Mouse (Mus musculus) kidney, adult 9 months (tissue): ENCODE results near the gene Mknk1.

ENCODE experiments used
- DNase-seq: peaks from one replicate; pipeline ENCODE4 v3.0.0; 2022

Gene Mknk1

DNA sequence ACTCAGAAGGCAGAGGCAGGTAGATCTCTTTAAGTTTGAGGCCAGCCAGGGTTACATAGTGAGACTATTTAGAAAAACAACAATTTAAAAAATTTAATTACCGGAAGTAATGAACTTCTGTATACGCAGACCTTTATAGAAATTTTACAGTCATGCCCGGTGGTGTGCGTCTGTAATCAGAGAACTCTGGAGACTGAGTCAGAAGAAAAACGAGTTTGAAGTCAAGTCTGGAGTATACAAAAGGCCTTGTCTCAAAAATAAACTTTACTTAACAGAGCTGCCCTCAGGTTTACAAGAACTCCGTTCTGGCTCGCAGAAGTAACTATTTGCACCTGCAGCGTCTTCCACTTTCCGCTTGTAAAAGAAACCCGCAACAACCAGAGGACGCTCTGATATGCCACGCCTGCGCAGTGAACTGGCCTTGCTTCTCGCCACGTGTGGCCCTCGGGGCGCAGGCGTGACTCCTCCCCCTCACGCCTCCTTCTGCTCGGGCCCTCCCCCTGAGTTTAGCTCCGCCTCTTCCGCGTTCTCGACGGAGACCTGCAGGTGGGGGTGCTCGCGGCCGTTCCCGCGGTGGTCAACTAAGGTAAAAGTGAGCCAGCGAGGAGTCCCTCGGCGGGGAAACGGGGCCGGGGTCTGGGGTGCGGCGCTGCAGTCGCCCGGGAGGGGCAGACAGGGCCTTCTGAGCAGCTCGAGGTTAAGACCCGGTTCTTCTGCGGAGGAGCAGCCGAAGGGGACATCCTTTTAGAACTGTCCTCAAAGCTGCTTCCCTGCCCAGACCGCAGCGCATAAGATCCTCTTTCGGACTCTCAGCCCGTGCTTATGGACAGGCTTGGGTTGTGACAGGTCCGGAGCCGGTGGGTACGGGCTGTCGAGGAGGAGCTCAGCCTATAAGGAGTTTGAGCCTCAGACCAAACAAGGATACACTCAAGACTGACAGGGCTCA is at the start of gene Mknk1:
Gene Mknk1, plus strand, starts transcription at position 503 of the 946 bp plus-strand sequence.
- peak; percentile 96 for DNase-seq

- no peak for DNase-seq
These were observed 48.1 kb upstream of the Mknk1 start for GRCm38 (mm10) chr4:115790864-115791263.

DNA sequence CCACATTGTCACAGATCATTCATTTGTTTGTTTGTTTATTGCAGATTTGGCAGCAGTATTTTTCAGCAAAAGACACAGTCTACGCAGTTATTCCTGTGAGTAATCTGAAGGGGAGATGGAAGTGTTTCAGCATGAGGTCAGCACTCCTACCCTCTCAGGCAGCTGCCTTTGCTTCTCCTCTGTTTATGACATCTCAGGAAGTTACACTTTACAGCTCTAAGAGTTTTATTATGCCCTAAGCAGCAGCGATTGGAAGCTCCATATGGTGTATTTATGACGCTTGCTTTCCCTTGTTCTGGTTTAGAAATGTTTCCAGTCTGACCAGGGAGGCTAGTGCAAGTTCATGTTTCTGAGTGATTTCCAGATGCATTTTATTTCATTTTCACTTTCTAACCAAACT is 43.6 kb upstream of the Mknk1 start:
- no peak for DNase-seq

DNA sequence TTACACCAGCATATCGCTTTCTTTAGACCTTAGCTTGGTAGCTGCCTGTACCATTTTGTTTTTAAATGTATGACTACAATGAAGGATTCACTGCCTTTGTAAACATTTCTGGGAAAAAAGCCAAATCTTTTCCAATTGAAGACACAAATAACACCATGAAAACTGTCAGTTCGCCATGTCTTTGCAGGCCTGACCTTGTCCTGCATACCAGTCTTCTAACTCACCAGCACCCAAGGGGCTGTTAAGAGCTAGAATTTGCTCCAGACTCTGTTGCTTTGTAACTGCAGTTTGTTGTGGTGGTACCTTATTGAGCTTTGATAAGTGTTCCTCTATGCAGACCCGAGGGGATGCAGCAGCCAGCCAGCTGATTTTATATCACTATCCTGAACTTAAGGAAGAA is 39.0 kb upstream of the Mknk1 start:
- no peak for DNase-seq

GRCm38 (mm10) chr4:115812326-115812725 is 26.7 kb upstream of the Mknk1 start:
- DNase-seq: no peak

- no peak for DNase-seq
These were observed 23.4 kb upstream of the Mknk1 start for GRCm38 (mm10) chr4:115815606-115816005.

DNA sequence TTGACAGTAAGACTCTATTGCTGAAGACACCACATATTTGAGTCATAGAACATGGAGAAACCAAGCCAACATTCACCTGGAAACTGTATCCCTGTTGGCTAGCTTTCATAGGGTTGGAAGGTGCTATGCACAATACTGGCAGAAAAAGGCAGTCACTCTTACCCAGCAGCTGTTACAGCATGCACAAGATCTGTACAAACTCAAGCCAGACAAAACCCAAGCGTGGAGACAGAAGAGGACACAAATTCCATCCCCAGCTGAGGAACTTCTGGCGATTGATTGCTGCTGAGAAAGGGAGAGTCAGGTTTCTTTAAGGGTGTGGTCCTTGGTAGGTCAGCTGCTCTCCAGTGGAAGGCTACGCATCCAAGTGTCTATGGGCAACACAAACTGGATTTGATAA is 18.8 kb upstream of the Mknk1 start:
- DNase-seq: no peak

- no peak for DNase-seq
These were observed 18.1 kb upstream of the Mknk1 start for GRCm38 (mm10) chr4:115820944-115821343.

DNA sequence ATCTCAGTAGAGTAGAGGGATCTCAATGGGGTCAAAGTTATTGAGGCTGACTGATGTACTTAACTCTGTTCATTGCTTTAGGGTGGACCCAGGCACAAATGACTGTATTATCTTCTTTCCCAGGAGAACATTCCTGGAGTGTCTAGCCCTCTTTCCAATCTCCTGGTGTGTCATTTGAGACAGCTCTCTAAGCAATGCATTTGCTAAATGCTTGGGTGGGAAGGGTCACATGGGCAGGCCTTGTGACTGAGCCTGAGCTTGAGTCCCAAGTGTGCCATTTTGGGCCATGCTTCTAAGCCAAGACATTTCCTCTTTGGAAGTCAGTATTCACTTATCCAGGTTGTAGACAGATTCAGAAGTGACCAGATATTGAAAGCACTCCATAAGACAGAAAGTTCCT is 17.6 kb upstream of the Mknk1 start:
- DNase-seq: no peak

DNA sequence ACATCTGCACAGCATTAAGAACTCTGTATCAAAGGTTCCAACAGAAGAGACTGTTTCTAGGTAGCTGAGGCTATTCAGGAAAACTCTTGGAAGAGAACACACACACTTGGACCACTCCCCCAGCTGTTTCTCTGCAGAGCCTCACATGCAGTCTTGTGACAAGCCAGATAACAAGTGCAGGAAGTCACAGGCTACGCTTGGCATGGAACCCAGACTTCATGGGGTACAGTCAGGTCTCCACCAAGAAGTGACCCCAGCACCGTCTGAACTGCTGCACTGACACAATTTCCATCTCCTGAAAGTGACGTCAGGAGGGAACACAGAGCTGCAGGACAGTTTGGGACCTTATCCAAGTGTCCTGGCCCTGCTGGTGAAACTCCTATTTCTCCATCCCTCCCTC is 17.1 kb upstream of the Mknk1 start:
- DNase-seq: no peak

DNA sequence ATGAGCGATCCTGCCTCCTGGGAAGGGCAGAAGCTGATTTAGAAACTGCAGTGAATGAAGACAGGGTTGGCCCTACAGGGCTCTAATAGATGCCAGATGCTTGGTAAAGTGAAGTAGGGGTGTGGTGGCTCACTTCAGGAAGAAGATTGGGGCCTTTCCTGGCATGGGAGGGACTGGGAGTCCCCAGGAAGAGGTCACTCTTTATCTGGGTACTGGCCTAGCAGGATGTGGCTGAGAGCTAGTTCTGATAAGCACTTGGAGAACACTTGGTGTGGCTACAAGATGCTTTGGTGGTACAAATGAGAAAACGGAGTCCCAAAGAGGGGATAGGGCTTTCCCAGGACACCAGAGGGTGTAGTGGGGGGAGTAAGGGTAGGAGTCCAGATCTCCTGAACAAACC is 14.8 kb upstream of the Mknk1 start:
- no peak for DNase-seq

DNA sequence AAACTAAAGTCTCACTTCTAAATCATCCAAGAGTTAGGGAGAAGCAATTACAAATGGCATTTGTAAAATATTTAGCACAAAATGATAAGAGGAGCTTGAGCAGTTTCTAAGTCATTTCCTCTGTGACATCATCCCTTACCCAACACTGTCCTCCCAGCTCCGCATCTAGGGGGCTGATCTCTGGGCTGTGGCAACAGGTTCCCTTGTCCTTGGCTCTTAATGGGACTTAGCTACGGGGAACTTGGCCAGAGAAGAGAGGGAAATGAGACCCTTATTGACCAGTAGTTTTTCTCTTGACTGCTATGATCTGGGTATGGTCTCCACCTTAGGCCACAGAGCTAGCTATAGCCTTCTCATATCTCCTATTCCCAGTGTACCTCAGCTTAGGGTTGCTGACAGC is 13.7 kb upstream of the Mknk1 start:
- DNase-seq: no peak

DNA sequence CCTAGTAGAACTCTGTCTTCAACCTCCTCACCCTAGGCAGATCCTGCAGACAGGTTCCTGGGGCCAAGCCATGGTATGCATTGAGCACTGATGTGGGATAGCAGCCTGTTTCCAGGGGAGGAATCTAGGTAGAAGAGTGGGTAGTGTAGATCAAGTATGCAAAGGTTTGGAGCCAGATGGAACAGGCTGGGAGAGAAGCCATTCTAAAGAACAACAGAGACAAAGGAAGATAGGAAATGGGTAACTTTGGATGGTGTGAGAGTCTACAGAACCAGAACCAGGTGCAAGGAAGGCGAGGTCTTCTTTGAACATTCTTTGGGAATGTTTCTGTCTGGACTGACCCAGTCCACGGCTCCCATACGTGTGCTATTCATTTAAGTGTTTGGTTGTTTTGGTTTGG is 11.9 kb upstream of the Mknk1 start:
- no peak for DNase-seq

DNA sequence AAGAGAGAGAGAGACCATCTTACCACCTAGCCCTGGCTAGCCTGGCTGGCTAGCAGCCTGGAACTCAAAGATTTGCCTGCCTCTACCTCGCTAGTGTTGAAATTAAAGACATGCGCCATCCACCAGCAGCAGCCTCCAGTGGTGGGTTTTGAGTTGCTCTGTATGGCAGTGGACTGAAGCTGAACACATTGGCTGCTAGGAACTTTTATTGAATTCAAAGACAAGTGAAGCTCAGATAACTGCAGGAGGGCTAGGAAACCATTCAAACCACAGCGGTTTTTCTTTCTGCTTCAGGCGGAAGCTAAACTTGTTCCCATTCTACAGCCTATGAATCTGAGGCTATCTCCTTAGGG is 11.5 kb upstream of the Mknk1 start:
- no peak for DNase-seq

DNA sequence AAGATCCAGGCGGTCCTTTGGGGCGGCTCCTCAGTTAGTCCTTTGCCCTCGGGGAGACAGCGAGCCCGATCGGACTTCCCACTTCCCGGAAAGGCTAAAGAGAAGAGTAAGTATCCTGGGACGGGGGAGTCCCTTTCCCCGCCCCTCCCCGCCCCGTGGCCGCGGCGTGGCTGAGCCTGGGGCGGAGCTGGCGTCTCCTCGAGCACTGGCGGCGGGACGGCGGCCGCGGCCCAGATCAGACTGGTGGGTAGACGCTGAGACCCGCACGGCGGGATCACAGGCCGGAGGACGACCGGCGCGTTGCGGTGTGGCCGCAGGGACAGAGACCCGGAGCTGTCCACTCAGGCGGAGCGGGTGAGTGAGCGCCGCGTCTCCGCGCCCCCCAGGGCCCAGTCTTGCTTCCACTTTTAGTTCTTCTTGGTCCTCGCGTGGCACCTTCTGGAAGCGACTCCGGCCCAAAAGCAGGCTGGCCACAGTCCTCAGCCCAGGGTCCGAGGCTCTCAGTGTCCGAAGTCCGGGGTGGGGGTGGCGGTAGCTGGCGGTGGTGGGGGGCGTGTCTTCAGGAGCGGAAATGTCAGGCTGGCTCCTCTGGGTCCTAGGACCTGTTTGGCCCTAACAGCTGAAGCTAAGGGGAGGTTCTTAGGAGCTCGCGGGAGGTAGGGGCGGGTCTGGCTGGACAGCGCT is 11.0 kb upstream of the Mknk1 start, which contains the start of gene Mob3c:
Gene Mob3c, plus strand, starts transcription at position 205 of the 684 bp plus-strand sequence.
- peak; percentile 91 for DNase-seq

GRCm38 (mm10) chr4:115828572-115828902 is 10.5 kb upstream of the Mknk1 start:
- DNase-seq: no peak

GRCm38 (mm10) chr4:115830491-115830890 is 8.5 kb upstream of the Mknk1 start:
- peak; percentile 31 for DNase-seq

DNA sequence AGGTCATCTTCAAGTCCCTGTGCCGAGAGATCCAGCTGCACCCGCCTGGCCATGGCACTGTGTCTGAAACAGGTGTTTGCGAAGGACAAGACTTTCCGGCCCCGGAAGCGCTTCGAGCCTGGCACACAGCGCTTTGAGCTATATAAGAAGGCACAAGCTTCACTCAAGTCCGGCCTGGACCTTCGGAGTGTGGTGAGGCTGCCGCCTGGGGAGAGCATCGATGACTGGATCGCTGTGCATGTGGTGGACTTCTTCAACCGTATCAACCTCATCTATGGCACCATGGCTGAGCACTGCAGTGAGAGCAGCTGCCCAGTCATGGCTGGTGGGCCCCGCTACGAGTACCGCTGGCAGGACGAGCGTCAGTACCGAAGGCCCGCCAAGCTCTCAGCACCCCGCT is 7.8 kb upstream of the Mknk1 start:
- DNase-seq: no peak

DNA sequence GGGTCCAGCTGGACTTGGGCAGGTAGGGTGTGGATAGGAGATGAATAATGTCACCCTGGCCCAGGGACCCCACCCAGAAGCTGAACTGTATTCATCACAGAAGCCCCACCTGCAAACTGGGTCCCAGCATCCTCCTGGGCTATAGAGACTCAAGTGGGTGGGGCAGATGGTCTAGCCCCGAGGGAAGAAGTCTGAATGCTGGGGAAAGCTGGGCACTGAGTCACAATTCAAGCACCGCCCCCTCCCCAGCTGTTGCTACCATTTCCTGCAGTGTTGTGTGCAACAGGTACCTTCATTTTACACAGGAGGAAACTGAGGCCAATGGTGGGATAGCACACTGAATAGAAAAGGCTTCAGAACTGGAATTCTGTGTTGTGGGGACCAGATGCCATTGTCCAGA is 7.0 kb upstream of the Mknk1 start:
- DNase-seq: no peak

DNA sequence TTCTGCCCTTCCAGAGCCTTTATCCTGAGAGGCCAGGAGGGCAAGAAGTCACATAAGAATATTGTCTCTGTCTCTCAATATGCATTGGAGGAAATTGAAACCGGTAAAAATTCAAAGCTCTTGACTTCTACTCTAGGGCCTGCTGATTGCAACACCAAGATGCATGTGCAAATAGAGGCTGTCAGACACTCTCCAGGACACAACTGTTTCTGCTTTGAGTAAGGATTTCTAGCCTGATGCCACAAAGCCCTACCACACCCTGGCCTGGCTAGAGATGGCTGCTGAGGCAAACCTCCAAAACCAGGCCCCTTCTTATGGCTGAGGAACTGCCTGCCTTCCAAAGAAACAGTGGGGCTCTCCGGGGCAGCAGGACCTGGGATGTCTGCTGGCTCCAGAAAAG is 3.4 kb upstream of the Mknk1 start:
- no peak for DNase-seq

- DNase-seq: no peak
These were observed 802 bp upstream of the Mknk1 start for GRCm38 (mm10) chr4:115838196-115838595.

DNA sequence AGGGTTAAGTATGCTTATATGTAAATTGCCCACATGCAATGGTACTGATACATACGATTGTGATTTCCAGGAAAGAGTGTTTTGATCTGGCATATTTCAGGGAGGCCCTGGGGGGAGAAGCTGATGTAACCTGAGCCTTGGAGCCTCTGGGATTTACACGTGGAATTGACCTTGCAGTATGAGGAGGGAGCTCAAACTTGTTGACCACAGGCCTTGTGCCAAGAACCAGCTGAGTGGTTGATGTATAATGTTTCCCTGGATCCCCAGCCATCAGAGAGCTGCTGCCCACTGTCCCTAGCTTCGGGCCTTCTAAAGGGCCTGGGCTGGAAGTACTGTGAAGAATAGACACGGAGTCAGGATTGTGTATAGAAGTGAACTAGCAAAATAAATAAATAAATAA is 958 bp downstream of the Mknk1 start:
- DNase-seq: peak; percentile 40

GRCm38 (mm10) chr4:115840842-115841241 is 1.8 kb downstream of the Mknk1 start:
- no peak for DNase-seq

DNA sequence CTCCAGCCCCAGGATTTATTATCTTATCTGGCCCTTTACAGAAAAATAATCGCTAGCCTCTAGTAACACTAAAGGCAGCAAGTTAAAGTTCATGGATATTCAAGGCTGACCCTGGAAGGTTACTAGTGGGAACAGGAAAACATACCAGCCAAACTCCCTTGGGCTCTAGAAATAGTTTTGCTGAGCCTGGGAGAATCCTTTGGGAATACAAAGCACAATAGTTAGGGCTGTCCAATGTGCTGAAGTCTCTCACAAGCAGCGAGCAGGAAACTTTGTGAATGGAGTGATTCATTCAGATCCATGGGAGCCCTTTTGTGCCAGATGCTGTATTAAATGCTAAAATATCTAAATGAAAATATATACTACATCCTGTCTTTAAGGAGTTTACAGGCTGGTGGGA is 7.7 kb downstream of the Mknk1 start:
- peak; percentile 41 for DNase-seq

- DNase-seq: peak; percentile 23
These were observed 8.4 kb downstream of the Mknk1 start for GRCm38 (mm10) chr4:115847377-115847776.
